Mouse (Mus musculus): ENCODE results near the gene Ccz1. TPM values are rescaled to one million over a fixed set of nuclear protein-coding genes. Genes with fewer than 3 reads are reported as not detected.
A peak's percentile ranks its signal among the peaks of the same experiment; 100 is the strongest.

The Ccz1 gene
- total RNA-seq, 2 experiments from 2014 or later, result 39.7 to 43.7 TPM

- Histone ChIP-seq H3K4me3 (no peak overlapping the region), H3K27ac (no peak overlapping the region)
- TF ChIP-seq CTCF (IDR thresholded peaks at IDR 0.05), result no peak
- no peak for DNase-seq
- intact Hi-C loops (cut with DNase I), result no loop called here
Observed at GRCm38 (mm10) chr5:143989046-143989445, 25.6 kb downstream of the Ccz1 start.

- H3K4me3 ChIP-seq, result no peak overlapping the region
- no peak overlapping the region for H3K27ac ChIP-seq
- TF ChIP-seq CTCF (IDR thresholded peaks at IDR 0.05), result no peak
- intact Hi-C loops (cut with DNase I), result no loop called here
- no peak for DNase-seq
Observed at GRCm38 (mm10) chr5:143987596-143987995, 27.1 kb downstream of the Ccz1 start.

GRCm38 (mm10) chr5:143985381-143985780, 29.3 kb downstream of the Ccz1 start:
- H3K4me3 ChIP-seq, result no peak overlapping the region
- H3K27ac ChIP-seq, result no peak overlapping the region
- DNase-seq, result no peak
- no peak for TF ChIP-seq CTCF (IDR thresholded peaks at IDR 0.05)
- intact Hi-C loops (cut with DNase I), result no loop called here

DNA sequence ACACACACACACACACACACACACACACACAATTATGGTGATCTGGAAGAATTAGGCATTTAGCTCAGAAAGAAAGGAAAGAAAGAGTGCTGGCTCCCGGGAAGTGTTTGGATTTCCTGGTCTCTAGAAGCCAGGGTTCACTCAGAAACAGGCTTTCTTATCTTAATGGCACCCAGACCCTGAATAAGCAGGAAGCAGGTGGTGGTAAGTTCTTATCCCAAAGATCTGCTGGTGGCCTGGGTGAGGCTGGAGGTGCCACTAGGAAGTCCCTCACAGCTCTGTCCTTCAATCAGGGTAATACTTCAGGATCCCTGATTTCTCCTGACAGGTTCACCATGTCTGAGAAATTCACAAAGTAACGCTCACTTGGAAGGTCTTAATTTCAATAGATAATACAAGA, 32.3 kb downstream of the Ccz1 start:
- intact Hi-C loops (cut with DNase I), result no loop called here
- no peak for DNase-seq
- no peak for TF ChIP-seq CTCF (IDR thresholded peaks at IDR 0.05)
- no peak overlapping the region for H3K27ac ChIP-seq
- H3K4me3 ChIP-seq, result no peak overlapping the region

DNA sequence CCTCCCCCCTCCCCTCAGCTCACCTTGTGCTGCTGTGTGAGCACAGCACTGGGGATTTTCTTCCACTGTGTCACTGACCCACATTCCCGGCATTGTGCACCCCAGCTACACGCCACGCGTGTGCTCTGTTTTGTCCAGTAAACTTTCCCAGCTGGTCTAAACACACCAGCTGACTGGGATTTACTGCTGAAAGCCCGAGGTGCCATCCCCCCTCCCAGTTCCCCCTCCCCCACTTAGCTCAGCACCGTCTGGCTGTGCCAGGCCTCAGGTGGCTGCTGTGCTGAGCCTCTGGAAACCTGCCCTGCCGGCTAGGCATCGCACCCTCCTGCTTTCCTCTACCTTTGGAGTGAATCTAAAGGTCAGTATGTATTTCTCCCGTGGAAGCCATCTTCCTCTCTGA, 33.8 kb downstream of the Ccz1 start:
- Histone ChIP-seq H3K4me3 (no peak overlapping the region), H3K27ac (no peak overlapping the region)
- intact Hi-C loops (cut with DNase I), result no loop called here
- no peak for TF ChIP-seq CTCF (IDR thresholded peaks at IDR 0.05)
- DNase-seq, result no peak

DNA sequence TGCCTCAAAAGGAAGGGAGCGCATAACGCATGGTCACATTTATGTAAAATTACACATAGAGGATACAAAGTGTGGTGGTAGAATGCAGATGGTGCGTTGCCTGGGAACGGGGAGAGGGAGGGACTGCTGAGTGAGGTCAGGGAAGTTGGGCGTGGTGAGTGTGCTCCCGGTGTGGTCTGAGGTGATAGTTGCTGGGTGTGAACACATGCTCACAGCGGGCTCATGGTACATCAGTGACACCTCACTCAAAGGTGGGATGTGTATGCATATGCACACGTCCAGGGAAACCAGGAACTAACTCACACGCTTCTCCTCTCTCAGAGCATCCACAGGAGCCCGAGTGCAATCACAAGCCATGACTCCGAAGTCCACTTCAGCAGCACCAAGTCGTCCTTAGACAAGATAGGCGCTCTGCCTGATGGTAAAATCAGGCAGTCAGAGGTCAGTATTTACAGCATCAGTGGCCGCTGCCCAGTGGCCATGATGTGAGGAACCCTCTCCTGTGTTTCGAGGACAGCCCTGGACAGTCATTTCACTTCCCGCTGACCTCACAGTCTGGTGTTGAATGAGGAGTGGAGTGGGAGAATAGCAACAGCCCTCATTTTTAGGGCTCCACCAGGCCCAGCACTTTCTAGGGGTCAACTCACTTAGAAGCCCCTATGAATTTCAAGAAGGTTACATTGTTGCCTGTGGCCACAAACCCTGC, 37.8 kb downstream of the Ccz1 start:
- no peak for DNase-seq
- no peak for TF ChIP-seq CTCF (IDR thresholded peaks at IDR 0.05)
- no peak overlapping the region for H3K4me3 ChIP-seq
- intact Hi-C loops (cut with DNase I), result loop anchor here (5.0 kb wide), 1 partner anchor 245 kb away; the partner anchor contains the start of gene Usp42
- no peak overlapping the region for H3K27ac ChIP-seq

- no peak overlapping the region for H3K4me3 ChIP-seq
- DNase-seq, result no peak
- intact Hi-C loops (cut with DNase I), result loop anchor here (5.0 kb wide), 1 partner anchor 244 kb away; the partner anchor contains the start of gene Usp42
- no peak overlapping the region for H3K27ac ChIP-seq
- no peak for TF ChIP-seq CTCF (IDR thresholded peaks at IDR 0.05)
Observed at GRCm38 (mm10) chr5:143976232-143976631, 38.4 kb downstream of the Ccz1 start.

GRCm38 (mm10) chr5:143975631-143975933, 39.1 kb downstream of the Ccz1 start:
- no peak for DNase-seq
- intact Hi-C loops (cut with DNase I), result loop anchor here (5.0 kb wide), 1 partner anchor 243 kb away; the partner anchor contains the start of gene Usp42
- Histone ChIP-seq H3K27ac (no peak overlapping the region), H3K4me3 (no peak overlapping the region)
- TF ChIP-seq CTCF (IDR thresholded peaks at IDR 0.05), result no peak

DNA sequence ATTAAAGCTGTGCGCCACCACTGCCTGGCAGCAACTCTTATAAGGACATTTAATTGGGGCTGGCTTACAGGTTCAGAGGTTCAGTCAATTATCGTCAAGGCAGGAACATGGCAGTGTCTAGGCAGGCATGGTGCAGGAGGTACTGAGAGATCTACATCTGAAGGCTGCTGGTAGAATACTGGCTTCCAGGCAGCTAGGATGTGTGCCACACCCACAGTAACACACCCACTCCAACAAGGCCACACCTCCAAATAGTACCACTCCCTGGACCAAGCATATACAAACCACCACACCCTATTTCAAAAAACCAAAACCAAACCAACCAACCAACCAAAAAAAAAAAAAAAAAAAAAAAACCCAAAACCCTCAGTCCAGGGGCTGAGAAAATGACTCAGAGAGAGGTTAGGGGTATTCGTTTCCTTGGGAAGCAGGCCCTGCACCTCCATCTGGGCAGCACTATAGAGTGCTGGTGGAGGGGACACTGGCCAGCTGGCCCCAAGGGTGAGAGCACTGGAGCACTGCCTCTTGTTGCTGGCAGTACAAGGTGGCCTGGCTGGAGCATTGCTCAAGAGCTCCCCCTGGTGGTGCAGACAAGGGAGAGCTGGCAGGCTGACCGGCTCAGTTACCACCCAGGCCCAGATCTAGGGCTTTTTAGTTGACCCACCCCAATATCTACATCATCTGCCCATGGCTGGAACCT, 39.6 kb downstream of the Ccz1 start:
- intact Hi-C loops (cut with DNase I), result loop anchor here (5.0 kb wide), 1 partner anchor 243 kb away; the partner anchor contains the start of gene Usp42
- Histone ChIP-seq H3K27ac (no peak overlapping the region), H3K4me3 (no peak overlapping the region)
- DNase-seq, result peak; percentile 84
- TF ChIP-seq CTCF (IDR thresholded peaks at IDR 0.05), result peak; percentile 89

DNA sequence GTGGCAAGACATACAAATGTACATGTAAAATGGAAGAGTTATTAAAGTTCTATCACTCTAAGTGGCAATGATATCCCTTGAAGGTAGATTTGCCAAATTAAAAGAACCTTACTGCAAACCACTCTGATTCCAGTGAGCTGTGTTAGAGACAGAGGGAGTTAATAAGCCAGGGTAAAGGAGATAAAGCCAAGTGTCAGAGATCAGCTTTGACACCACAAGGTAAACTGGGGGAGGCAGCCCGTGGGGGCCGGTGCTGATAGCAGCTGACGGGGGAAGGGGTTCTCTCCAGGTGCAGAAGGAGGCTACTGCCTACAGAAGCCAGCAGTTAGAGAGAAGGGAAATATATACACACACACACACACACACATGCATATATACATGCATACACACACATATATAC, 42.0 kb downstream of the Ccz1 start:
- no peak for TF ChIP-seq CTCF (IDR thresholded peaks at IDR 0.05)
- intact Hi-C loops (cut with DNase I), result no loop called here
- Histone ChIP-seq H3K4me3 (no peak overlapping the region), H3K27ac (no peak overlapping the region)
- no peak for DNase-seq

DNA sequence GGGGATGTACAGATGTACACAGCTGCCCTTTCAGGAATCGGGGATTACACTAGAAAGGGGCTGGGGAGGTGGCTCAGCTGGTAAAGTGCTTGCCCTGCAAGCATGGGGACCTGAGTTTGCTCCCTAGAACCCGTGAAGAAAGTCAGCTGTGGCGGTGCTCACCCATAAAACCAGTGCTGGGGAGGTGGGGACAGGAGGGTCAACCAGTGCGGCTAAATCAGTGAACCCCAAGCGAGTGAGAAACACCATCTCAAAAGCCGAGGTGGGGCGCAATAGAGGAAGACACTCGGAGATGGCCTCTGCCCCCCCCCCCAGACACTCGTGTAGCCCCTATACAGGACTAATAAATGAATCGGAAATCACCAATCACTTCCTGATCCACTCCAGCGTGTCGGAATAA, 48.0 kb downstream of the Ccz1 start:
- DNase-seq, result no peak
- no peak overlapping the region for H3K27ac ChIP-seq
- H3K4me3 ChIP-seq, result no peak overlapping the region
- TF ChIP-seq CTCF (IDR thresholded peaks at IDR 0.05), result no peak
- intact Hi-C loops (cut with DNase I), result no loop called here

DNA sequence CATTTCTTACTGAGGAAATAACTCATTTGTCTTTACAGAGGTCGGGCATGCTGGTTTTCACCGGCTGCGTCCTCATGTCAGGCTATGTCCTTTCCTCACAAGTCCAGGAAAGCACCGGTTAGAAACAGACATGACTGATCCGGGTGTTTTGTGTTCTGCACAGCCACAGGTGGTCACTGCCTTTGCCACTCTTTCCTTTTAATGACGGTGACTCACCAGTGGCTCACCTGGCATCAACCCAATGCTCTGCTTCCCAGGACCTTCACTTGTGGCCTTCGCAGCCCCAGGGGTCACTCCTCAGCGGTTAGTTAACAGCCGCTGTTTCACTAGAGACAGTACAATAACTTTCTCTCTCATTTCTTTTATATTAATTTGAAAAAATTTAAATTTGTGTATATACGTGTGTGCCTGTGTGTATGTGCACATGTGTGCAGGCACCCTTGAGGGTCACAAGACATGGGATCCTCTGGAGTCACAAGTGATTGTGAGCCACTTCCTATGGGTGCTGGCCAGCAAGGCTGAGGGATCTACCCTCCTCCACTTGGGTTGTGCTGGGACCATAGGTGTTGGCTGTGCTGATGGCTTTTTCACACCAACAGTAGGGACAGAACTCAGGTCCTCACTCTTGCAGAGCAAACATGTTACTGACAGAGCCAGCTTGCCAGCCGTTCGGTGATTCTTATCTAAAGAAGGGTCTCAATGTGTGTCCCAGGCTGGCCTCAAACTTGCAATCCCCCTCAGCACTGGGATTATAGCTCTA, 48.9 kb downstream of the Ccz1 start:
- no peak for DNase-seq

GRCm38 (mm10) chr5:143961176-143961575, 53.5 kb downstream of the Ccz1 start:
- no peak for TF ChIP-seq CTCF (IDR thresholded peaks at IDR 0.05)
- no peak for DNase-seq
- no peak overlapping the region for H3K27ac ChIP-seq
- intact Hi-C loops (cut with DNase I), result no loop called here
- no peak overlapping the region for H3K4me3 ChIP-seq

More for the DNA sequence above, 48.9 kb downstream of the Ccz1 start:
- intact Hi-C loops (cut with DNase I), result no loop called here
- Histone ChIP-seq H3K4me3 (no peak overlapping the region), H3K27ac (no peak overlapping the region)
- no peak for TF ChIP-seq CTCF (IDR thresholded peaks at IDR 0.05)

Measured in gastrocnemius, adult 2 months (tissue).